Mouse (Mus musculus) spleen, embryonic (tissue): ENCODE measurements around the gene Etl4.
"Not testable (repeated sequence)": the region's sequence is repeated elsewhere in the genome, so short reads cannot be mapped to it uniquely, and the experiment has no call there.

Experiments used
- CTCF ChIA-PET: fragments of 350-600 bp; sonication (Branson Sonifier 250); formaldehyde crosslinking; loops from one replicate; lab custom pipeline; 2022; lab: Charles Lee

The Etl4 gene

DNA sequence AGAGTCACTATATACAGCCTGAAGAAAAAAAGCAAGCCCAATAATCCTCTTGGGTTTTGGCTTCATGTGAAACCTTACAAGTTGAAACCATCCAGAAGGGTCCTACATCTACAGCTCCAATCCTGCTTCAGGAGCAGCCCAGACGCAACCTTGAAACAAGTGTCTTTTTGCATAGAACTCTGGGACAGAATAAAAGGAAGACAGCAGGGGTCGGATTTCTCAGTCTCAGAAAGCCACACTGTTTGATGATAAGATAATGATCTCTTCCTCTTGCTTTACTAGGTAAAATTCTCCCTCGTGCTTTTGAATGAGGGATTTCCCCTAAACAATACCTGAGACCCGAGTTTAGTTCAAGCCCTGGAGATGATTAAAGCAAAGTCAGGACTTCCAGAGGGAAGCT is 385.0 kb downstream of the Etl4 start:
- CTCF ChIA-PET, result no interaction called here

DNA sequence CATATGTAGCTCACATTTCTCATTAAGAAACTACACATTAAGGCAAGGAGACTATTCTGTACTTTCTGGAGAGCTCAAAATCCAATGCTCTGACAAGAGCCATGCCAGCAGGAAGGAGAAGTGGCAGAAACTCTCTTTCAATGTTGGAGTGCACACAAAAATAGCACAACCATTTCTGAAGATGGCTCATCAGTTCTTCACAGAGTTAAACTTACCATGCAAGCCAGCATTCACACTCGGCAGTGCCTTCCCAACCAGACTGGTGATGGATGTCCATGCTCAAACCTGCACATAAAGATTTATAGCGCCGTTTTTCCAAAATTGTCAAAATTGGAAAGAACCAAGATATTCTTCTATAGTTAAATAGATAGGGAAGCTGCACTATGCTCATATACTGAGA is 392.9 kb downstream of the Etl4 start:
- CTCF ChIA-PET, result no interaction called here

DNA sequence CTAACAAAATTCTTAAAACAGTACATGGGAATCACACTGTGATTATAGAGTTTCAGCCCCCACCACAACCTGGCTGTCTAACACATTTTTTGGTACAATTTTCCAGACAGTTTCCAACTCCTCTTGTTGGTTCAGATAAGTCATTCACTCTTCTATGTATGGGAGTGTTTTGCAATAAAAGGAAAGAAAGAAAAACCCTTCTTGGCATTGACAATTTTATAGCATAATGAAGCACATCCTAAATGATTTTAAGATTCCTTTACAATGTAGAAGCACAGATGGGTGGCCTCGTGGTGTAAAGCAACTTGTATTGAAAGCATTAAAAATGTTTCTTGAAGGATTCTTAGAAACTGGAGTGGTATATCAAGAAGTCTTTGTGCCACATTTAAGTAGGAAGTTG is 415.4 kb downstream of the Etl4 start:
- CTCF ChIA-PET, result no interaction called here

DNA sequence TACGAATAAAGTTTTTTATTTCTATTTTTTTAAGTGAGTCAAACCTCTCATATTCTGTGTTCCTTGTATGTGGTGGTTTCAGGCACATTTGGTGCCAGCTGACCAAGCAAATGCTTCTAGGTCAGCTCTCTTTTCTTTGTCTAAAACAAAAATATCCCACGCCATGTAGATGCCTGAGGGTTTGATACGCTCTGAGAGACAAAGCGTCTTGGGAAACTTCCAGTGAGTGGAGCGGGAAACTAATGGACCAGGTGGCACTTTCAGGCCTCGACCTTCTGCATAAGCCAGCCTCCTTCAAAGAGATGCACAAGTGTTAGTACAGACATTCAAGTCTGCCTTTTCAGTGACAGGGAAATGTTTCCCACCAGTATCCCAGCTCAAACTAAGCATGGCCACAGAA is 426.6 kb downstream of the Etl4 start:
- CTCF ChIA-PET, result no interaction called here

DNA sequence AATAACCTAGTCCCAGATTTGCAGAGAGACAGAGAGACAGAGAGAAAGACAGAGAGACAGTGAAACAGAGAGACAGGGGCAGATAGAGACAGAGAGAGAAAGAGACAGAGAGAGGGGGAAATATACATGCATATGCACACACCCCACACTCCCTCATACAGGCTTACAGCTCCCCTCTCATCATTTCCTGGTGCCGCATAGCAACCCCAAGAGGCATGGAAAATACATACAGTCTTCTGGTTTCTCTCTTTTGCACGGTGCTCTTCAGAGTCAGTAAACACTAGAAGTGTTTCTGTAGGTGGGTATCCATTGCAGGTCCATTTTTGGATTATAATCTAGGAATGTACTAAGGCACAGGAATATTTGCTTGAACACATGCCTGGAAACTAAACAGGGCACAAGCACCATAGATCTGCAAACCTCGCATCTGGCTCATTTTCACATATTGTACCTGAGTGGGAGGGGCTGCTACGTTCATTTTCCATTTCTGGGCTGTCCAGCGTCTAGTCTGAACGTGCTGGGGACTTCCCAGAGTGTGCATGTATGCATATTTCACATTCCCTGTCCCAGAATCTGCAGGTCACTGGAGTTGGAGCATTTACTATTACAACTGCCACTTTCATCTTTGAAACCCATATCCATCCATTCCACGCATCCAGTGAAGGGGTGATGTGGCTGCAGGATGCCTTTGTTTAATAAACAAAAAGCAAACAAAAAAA is 429.6 kb downstream of the Etl4 start:
- CTCF ChIA-PET, result no interaction called here

DNA sequence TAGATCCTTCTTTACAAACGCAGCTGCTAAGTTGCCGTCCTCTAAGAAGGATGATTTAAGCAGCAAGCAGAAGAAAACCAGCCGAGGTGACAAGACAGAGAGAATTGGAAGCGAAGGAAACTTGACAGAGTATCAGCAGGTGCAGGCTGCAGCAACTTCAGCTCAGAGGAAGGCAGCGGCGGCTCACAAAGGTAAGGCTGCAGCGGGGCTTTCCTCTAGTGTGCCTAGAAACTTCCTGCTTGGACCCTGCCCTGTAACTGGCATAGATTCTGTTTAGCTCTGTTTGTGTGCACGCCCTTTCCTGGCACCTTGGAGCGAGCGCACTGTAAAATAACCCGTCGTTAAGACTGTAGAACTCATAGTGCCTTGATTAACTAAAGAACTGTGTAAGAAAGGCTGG is 430.3 kb downstream of the Etl4 start:
- CTCF ChIA-PET, result no interaction called here

DNA sequence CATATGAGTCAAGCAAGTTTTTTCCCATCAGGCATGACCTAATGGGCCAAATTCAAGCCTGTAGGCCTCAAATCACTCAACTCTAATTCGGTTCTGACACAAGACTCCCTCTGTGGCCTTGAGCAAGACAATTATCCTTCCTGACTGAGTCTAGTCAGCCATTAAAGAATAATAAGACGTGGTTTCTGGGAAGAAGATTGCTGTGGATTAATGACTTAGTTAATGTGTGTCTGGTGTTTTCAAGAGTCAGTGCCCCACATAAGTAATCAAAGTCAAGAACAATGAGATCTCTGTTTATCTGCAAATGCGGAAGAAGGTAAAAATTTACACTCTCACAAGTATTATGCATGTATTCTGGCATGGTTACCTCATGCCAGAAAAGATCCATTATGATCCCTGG is 437.3 kb downstream of the Etl4 start:
- CTCF ChIA-PET, result no interaction called here

DNA sequence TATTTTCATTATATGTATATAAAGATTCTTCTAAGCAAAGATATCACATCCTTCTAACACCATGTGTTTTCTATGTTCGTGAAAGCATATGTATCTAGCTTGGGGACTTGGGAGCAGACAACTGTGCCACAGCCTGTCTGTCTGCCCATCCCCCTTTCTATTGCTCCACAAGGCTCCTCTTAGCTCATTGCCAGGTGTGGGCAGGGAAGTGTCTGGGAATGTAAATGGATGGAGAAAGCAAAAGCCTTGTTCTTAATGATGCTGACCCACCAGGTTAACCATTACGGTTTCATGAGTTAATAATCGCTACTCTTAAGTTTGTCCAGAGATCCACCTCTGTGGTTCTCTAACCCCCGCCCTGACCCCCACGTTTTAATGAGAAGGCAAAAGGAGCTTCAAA is 439.7 kb downstream of the Etl4 start:
- CTCF ChIA-PET, result no interaction called here

DNA sequence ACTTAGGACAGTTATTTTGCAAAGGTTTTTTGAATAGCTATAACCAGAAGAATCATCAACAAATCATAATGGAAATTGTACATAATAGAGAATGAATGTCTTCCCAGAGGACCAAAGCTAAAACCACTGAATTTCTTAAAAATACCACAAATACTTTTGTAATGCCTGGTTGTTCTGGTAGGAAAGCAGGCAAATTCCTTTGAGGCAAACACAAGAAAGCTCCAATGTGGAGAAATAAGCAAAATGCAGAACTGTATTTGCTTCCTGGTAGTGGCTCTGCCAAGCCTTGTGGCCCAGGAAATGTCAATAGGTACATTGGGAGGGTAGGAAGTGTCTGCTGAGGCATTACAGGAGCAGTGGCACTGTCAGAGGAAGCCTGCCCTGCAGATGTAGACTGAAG is 443.2 kb downstream of the Etl4 start:
- CTCF ChIA-PET, result interaction anchor here (0.6 kb wide), 1 partner anchor 15 kb away, joined by 5 read pairs; no protein-coding TSS in a partner anchor

DNA sequence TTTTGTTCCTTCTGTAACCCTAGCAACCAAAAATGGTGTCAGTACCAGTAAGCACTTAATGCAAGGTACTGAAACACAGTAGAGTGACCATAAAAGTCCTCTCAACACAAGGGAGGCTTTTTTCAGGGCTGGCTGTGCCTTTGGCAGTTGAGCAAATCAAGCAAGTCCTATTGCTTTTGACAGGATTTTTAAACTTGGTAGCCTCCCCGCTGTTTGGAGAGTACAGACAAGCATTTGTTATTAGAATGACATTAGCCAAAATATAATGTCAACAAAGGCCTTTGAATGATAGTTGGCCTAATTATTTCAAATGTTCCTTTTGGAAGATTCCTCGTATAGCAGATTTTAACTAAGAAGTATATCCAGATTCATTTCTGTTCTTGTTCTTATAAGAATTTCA is 467.4 kb downstream of the Etl4 start:
- CTCF ChIA-PET, result no interaction called here

DNA sequence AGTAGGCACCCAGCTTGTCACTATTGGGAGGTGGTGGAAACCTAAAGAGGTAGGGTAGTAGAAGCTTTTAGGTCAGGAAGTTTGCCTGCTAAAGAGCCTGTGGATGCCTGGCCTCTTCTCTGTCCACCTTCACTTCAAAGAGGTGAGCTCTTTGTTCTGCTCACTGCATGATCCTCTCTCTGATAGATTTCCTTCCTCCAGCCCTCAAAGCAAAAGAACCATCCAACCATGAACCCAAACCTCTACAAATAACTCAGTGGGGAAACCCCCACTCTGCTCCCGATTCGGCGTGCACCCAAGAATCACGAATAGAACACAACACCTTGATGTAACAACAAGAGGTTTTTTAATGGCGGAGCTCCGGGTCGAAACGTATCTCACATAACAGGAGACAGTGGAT is 471.3 kb downstream of the Etl4 start:
- CTCF ChIA-PET, result not testable (repeated sequence)

DNA sequence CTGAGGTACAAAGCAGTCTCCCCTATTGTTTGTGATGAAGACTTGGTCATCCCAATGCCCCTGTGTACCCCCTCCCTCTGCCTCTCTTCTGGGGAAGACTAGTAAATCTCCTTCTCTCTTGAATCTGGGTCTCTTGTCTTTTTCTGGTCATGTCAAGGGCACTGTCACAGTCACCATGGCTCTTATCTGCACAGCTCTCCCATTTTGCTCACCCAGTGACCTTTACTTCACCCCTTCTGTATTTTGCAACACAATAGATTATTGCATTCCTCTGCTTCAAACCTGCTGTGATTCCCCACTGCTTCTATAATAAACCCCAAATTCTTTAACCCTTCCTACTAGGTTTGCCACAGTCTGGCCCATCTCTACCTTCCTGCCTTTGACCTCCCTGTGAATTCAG is 484.5 kb downstream of the Etl4 start:
- CTCF ChIA-PET, result no interaction called here

DNA sequence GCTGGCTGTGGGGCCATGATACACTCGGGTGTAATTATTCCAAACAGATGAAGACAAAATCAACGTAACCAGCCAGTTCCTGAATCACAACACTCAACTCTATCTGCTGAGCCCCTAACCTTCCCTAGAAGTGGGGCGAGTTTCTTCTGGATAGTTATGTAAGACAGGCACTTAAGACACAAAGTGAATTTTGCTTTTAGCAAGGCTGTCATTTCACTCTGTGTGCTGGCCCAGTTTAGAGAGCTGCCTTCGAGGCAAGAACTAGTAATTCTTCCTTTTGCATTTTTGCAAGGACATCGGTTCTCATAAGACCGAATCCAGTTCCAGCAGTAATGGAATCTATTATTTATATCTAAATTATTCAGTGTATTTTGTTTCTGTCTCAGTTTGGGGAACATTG is 487.4 kb downstream of the Etl4 start:
- CTCF ChIA-PET, result no interaction called here

DNA sequence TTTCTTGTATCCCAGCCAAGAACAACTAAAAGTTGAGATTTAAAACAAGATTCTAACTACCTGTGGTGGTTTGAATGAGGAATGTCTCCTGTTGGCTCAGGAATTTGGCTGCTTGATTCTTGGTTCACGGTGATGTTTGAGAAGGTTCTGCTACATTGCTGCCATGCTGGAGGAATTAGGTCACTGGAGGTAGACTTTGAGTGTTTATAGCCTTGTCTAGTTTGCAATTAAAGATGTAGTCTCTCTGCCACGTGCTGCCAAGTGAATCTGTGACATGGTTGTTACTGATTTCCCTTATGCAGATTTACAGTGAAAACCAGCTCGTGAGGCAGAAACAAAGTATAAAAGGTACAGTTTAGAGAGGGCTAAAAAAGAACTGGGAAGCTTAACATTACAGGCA is 491.0 kb downstream of the Etl4 start:
- CTCF ChIA-PET, result no interaction called here

DNA sequence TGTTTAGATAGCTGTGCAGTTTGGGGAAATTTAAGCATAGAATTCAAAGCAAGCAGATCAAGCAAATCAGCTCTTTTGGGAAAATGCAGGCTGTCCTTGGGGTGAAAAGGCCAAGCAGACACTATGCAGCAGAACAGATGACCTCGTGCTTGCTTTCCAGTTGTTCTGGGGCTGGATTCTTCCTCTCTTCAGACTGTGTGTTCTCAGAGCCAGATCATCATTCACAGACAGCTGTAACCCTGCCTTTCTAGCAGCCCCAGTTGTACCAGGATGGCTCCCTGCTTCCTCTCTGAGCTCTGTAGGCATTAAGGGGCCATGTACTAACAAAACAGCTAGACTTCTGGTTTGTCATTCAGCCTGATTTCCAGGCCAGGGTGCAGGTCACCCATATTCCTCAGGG is 494.8 kb downstream of the Etl4 start:
- CTCF ChIA-PET, result no interaction called here

DNA sequence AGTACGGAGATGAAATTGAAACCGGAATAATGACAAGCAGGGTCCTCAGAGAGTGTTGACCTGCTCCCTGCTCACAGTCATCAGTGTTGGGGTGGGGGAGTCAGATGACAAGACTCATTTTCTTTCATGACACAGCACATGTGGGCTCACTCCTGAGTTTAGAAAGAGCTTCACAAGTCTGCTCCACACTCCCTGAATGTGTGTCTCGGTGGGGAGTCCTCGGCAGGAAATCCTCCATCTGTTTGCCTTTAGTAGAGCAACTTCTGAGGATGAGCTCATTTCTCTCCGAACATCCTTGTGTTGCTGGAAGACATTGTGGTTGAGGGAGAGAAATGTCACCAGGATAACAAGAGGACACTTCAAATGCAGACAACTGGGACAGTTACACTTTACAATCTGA is 497.5 kb downstream of the Etl4 start:
- CTCF ChIA-PET, result no interaction called here

DNA sequence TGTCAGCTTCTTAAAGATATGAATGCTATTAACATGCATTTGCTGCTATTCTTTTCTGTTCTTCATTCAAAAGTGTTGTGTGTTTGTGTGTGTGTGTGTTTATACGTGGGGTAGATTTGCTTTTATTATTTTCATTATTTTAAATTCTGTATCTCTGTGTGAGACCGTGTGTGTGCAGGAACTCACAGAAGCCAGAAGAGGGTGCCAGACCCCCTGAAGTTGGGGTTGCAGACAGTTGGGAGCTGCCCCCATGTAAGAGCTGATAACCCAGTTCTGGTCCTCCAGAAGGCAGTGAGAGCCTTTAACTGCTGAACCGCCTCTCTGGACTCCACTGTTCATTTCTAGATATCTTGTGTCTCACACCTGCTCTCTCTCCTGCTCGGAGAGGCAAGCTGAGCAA is 505.3 kb downstream of the Etl4 start:
- CTCF ChIA-PET, result no interaction called here

DNA sequence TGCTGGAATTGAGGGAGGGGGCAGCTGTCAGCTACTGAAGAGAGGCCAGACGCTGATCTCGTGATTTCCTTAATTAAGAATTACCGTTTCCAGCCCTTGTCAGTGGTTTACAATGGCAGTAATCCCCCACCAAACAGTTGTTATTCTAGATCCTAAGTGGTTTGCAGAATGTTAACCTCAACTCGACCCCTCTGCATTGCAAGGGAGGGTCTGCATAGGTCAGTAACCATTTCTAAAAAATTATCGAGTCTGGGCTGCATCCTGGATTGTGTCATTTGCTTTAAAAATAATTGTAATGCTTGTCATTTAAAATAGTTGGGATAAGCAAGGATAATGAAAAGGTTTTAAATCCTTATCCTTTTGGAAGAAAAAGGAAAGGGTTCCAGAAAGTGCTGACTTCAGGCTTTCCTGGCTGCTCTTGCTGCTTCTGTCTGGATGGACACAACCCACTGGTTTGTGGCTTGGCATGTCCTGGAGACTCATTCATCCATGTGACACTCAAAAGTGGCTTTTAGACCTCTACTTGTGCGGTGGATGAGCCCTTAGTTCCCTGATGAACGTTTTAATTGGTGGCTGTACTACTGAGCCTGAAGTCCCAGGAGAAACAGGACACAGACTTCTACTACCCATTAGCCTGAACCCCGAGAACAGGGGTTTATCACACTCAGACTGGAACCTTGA is 507.5 kb downstream of the Etl4 start:
- CTCF ChIA-PET, result no interaction called here

DNA sequence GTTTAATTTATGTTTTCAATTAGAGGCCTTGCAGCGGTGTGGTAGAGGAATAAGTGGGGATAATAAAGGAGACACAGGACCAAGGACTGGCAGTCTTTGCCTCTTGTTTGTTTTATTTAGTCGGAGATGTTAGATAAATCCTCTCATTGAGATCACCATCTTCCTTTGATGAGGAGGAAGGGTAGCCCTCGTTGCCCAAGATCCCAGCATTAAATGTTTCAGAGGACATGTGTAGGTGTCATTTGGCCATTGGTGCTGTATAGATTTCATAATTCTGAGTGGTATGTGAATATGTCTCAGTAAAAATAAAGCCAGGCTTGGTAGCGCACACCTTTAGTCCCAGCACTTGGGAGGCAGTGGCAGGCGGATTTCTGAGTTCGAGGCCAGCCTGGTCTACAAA is 508.4 kb downstream of the Etl4 start:
- CTCF ChIA-PET, result no interaction called here

DNA sequence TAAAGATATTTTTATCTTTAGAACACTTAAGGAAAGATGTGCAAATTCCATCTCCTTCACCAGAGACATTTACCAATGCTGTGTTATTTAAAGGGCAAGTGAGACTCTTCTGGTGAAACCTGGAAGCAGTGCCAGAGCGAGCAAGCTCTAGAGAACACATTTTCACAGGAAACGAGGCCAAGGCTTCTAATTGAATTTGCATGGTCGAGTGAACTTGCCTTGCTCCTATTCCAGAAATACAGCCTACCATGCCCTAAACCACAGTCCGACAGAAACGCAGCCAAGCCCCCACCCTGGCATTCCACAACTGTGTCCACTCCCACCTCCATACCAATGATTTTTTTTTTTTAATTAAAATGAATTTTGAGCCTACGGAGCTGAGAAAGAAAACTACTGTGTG is 510.4 kb downstream of the Etl4 start:
- CTCF ChIA-PET, result no interaction called here

DNA sequence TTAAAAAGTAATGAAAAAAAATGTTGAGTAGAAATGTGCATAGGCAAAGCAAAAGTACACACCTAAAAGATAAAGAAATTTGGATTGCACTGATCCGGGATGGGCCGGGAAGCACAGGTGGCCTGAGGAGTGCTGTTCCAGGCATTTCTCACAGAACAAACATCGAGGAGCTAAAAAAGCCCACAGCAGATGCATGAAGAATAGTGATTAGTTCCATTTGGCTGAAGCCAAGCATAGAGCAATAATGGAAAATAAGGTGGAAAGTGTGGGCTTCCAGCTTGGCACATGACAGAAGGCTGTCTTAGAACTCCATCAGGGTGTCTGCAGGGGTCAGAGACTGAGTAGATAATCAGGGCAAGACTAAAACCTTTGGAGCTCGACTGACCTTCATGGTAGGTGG is 512.7 kb downstream of the Etl4 start:
- CTCF ChIA-PET, result interaction anchor here (0.6 kb wide), 1 partner anchor 259 kb away, joined by 3 read pairs; no protein-coding TSS in a partner anchor

DNA sequence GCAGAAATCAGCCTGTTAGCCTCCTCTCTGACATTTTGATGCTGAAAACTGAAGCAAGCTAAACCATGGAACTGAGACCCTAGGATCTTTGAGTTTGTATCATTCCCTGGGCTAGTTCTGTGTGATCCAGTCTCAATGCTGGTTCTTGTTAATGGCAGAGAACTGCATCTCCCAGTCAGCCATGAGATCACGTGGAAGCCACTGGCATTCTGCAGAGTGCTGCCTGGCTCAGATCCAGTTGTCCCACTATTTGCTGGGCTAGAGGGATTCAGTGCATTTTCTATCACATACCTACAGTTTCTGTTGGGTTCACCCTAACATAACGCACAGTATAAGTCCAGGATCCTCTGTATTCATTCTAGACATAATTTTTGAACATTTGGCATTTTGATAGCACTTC is 524.1 kb downstream of the Etl4 start:
- CTCF ChIA-PET, result no interaction called here

DNA sequence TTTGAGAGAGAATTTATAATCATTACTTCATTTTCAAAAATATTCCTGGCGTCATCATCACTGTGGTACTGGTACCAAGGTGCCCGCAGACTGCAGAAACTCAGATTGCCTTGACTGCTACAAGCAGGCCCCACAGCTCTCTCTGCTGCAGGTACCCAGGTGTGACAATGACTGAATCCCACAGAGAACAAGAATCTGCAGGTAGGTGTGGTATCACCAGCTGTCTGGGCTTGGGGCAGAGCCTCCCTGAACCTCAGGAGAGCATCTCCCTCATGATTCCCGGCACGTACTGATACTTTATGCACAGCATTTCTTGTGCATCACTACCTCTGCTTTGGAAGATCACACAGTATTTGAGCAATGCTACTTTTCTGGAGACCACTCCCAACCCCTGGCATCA is 526.0 kb downstream of the Etl4 start:
- CTCF ChIA-PET, result no interaction called here

DNA sequence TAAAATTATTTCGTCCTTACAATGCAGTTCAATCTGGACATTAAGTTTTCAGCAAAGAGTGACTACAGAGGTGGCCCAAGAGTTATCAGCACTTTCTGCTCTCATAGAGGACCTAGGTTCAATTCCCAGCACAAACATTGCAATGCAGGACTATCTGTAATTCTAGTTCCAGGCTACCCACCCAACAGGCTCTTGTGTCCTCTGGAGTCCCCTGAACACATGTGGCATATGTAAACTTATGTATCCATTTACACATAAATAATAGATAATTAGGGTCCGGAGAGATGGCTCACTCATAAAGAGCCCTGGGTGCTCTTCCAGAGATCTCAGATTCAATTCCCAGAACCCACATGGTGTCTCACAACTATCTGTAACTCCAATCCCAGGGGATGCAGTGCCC is 533.2 kb downstream of the Etl4 start:
- CTCF ChIA-PET, result no interaction called here
